Mouse (Mus musculus): ENCODE data around the gene Inip. TPM values are rescaled to one million over a fixed set of nuclear protein-coding genes. Genes with fewer than 3 reads are reported as not detected.

The Inip gene
- total and polyA plus RNA-seq, 2 experiments from 2014 or later = 34.1 to 43.2 TPM

DNA sequence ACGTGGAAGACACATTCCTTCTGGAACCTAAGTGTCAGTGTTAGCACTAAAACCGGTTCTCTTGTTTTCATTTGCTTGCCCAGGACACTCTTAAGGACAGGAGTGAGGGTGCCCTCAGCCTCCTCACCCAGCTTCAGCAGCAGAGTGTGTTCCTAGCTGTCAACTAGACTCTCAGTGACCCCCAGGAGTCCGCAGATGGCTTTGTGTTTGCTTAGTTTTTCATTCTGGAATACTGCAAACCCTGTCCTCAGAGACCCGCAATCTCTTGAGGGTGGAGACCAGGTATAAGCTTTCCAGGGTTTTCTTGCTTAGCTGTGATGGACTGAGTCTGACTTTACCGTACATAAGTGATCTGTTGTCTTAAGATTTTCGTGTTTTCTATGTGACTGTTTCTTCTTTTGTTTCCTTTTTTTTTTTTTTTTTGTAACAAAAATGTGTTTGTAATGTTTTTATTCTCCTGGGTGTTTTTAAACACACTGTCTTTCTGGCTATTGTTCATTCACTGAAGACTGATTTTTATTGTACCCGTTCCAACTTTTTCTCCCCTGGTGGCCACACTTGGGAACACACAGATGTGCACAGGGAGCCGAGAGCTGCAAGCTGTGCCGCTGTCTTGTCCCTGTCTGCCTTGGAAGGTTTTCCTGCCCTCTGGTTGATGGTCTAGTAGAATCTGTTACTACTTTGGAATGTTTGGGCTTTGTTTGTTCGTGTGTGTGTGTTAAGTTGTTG is 40.6 kb downstream of the Inip start:
- Histone ChIP-seq H3K4me1 (ENCODE audit: insufficient read depth) (peaks cover 7% of the 10 kb centered on the region; the same call in 1 of the 2 replicates), H3K36me3 (ENCODE audit: insufficient read depth) (no peaks in the 10 kb centered on the region), H3K4me2 (ENCODE audit: low read depth) (no peak overlapping the region), H3K9me3 (ENCODE audit: low read length) (no peaks in the 10 kb centered on the region), H3K27ac (ENCODE audit: low read depth, low read length) (no peak overlapping the region), H3K4me3 (ENCODE audit: low read depth, low read length) (no peak overlapping the region), H3K27me3 (ENCODE audit: insufficient read depth, low read length) (no peaks in the 10 kb centered on the region), H3K9ac (no peak overlapping the region)
- TF ChIP-seq CTCF (IDR thresholded peaks at IDR 0.05; ENCODE audit: low read depth) = peak; percentile 68
- DNase-seq = peak; percentile 56
- WGBS = 52% methylated on average over 10 of the region's 10 CpGs
- ATAC-seq = no peak

DNA sequence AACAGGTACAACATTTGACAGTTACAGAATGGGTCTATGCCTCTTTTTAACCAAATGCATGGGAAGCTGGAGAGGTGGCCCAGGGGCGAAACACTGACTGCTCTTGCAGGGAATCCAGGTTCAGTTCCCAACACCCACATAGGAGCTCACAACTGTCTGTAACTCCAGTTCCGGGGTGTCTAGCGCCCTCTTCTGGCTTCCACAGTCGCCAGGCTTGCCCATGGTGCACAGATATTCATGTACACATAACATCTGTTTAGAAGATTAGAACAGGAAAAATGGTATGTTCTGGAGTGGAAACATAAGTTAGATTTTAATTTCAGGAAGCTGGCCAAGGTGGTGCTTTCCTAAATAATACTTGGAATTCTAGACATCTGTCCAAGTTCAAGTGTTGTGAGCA is 41.4 kb downstream of the Inip start:
- H3K36me3 ChIP-seq (ENCODE audit: insufficient read depth) = no peaks in the 10 kb centered on the region
- DNase-seq = no peak
- no peak for ATAC-seq
- no peak overlapping the region for H3K27ac ChIP-seq (ENCODE audit: low read depth, low read length)
- H3K27me3 ChIP-seq (ENCODE audit: insufficient read depth, low read length) = no peaks in the 10 kb centered on the region
- no peak overlapping the region for H3K9ac ChIP-seq
- WGBS = 74% methylated on average over 4 of the region's 4 CpGs
- H3K4me1 ChIP-seq (ENCODE audit: insufficient read depth) = peaks cover 7% of the 10 kb centered on the region; the same call in 1 of the 2 replicates
- H3K4me3 ChIP-seq (ENCODE audit: low read depth, low read length) = no peak overlapping the region
- H3K4me2 ChIP-seq (ENCODE audit: low read depth) = no peak overlapping the region
- no peaks in the 10 kb centered on the region for H3K9me3 ChIP-seq (ENCODE audit: low read length)
- TF ChIP-seq CTCF (IDR thresholded peaks at IDR 0.05; ENCODE audit: low read depth) = no peak

DNA sequence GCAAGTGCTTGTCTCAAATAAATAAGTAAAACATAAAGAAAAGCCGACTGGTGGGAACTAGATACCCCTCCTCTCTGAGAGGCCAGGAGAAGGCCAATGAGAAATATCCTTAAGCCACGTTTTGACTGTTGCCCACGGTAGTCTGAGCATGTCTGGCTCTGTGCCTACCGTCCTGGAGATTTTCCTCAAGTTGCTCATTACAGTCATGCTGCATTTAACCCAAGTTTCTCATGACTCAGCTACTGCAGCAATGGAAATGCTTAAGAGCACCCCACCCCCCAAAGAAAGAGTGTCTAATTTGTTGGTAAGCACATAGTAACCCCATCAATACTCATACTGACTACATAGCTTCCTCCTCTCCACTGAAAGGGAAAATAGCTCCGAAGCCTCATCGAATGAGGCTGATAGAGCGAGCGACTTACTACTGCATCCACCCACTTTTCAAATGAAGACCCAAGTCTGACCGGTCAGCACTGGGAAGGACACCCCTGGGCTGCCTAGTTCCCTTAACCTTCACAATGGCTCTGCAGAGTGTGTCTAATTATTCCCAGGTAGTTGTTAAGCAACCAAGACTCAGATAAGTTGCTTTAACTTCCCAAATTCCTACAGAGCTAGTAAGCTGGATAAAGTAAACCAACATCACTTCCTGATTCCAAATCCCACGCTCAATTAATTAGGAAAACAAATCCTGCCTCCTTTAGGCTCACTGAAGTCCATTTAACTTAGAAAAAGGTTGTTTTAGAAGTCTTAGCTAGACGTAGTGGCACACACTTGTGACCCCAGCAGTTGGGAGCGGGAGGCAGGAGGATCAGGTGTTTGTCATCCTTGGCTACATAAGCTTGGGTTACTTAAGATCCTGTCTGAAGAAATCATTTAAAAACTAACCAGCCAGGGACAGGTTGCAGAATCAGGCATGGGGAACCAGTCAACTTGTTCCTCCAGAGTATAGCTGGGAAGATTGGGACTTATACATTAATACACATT is 43.6 kb downstream of the Inip start:
- 74% methylated on average over 12 of the region's 12 CpGs for WGBS
- H3K9ac ChIP-seq = no peak overlapping the region
- ATAC-seq (no peak), DNase-seq (no peak)
- H3K9me3 ChIP-seq (ENCODE audit: low read length) = no peaks in the 10 kb centered on the region
- peaks cover 7% of the 10 kb centered on the region; the same call in 1 of the 2 replicates for H3K4me1 ChIP-seq (ENCODE audit: insufficient read depth)
- no peak for TF ChIP-seq CTCF (IDR thresholded peaks at IDR 0.05; ENCODE audit: low read depth)
- H3K4me2 ChIP-seq (ENCODE audit: low read depth) = no peak overlapping the region
- no peaks in the 10 kb centered on the region for H3K27me3 ChIP-seq (ENCODE audit: insufficient read depth, low read length)
- H3K36me3 ChIP-seq (ENCODE audit: insufficient read depth) = peaks cover 3% of the 10 kb centered on the region; the same call in 1 of the 2 replicates
- H3K4me3 ChIP-seq (ENCODE audit: low read depth, low read length) = no peak overlapping the region
- H3K27ac ChIP-seq (ENCODE audit: low read depth, low read length) = no peak overlapping the region

DNA sequence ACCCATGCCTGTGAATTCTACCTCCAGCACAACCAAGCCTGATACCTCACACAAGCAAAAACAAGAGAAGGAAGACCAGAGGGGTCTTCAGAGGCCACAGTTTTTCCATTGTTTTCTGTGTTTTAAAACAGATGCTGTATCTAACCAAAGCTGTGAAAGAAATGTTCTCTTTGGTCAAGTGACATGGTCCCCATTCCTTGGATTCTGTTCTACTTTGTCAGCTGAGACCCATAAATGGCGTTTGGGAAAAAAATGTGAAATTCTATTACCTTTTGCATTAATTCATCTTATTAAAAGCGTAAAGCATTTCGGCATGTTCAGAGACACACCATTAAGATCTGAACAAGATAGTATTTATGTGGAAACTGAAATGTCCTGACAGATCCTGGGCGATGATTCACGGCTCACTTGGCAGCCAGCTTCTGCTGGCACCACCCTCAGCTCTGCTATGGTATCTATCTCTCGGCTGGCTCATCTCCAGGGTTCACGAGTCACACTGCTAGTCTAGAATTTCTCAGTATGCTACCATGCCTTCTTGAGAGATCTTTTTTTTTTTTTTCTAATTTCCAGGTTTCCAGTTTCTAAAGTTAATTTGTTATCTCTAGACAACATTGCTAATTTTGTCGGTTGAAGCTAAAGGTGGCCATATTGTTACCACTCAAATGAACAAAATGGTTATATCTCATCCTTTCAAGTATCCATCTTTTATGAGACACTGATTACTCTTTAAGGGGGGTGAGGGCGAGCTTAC is 44.9 kb downstream of the Inip start:
- WGBS = 48% methylated on average over 9 of the region's 9 CpGs
- peak; percentile 90 for ATAC-seq
- TF ChIP-seq CTCF (IDR thresholded peaks at IDR 0.05; ENCODE audit: low read depth) = no peak

DNA sequence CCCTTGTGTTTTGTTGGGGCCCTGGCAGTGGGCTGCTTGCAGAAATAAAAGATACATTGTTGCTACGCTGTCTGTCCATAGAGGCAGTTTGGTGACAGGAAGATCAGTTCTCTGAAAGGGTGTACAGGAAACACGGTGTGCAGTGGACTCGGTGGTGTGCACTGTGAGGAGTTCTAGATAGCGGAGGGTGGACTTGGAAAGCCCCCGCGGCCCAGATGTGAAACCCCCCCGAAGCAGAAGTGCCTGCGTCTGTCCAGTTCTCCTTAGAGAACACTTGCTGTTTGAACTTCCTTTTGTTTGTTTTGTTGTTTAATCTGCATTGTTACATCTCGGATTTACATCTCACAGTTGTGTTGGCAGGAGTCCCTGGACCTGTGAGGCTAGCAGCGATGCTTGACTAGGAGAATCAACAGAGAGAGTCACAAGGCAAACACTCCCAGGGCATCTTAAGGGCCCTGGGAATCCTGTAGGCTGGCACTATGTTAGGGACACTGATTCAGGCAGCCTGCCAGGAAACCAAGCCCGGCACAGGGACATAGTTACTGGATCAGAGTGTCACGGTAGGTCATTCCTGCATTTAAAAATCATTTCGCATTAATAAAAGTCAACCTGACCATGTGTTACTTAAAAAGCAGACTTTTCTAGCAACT is 47.8 kb downstream of the Inip start:
- Histone ChIP-seq H3K27ac (ENCODE audit: low read depth, low read length) (no peak overlapping the region), H3K4me3 (ENCODE audit: low read depth, low read length) (no peak overlapping the region), H3K4me2 (ENCODE audit: low read depth) (no peak overlapping the region), H3K9ac (no peak overlapping the region), H3K4me1 (ENCODE audit: insufficient read depth) (peaks cover 7% of the 10 kb centered on the region; the same call in 1 of the 2 replicates), H3K27me3 (ENCODE audit: insufficient read depth, low read length) (no peaks in the 10 kb centered on the region), H3K9me3 (ENCODE audit: low read length) (no peaks in the 10 kb centered on the region), H3K36me3 (ENCODE audit: insufficient read depth) (peaks cover 3% of the 10 kb centered on the region; the same call in 1 of the 2 replicates)
- DNase-seq (no peak), ATAC-seq (no peak)
- TF ChIP-seq CTCF (IDR thresholded peaks at IDR 0.05; ENCODE audit: low read depth) = no peak
- 63% methylated on average over 13 of the region's 13 CpGs for WGBS

More for the DNA sequence above, 44.9 kb downstream of the Inip start:
- Histone ChIP-seq H3K4me2 (ENCODE audit: low read depth) (no peak overlapping the region), H3K27ac (ENCODE audit: low read depth, low read length) (no peak overlapping the region), H3K9ac (no peak overlapping the region), H3K4me3 (ENCODE audit: low read depth, low read length) (no peak overlapping the region), H3K9me3 (ENCODE audit: low read length) (no peaks in the 10 kb centered on the region), H3K4me1 (ENCODE audit: insufficient read depth) (peaks cover 7% of the 10 kb centered on the region; the same call in 1 of the 2 replicates), H3K27me3 (ENCODE audit: insufficient read depth, low read length) (no peaks in the 10 kb centered on the region), H3K36me3 (ENCODE audit: insufficient read depth) (peaks cover 3% of the 10 kb centered on the region; the same call in 1 of the 2 replicates)
- peak; percentile 81 for DNase-seq

DNA sequence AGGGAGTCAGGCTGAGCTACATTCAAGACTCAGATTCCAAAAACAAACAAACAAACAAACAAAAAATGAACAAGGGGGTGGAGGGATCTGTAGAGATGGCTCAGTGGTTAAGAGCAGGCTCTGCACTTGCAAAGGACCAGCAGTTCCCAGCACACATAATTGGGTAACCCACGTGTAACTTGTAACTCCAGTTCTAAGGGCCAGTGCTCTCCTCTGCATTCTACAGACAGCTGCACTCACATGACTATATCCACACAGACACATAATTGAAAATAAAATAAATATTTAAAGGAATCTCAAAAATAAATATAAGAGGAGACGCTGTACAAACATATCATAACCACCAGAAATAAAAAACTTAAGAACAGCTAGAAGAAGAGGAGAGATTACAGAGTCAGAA is 61.5 kb downstream of the Inip start:
- H3K4me1 ChIP-seq (ENCODE audit: insufficient read depth) = no peaks in the 10 kb centered on the region
- H3K9ac ChIP-seq = no peak overlapping the region
- H3K4me2 ChIP-seq (ENCODE audit: low read depth) = no peak overlapping the region
- H3K4me3 ChIP-seq (ENCODE audit: low read depth, low read length) = no peak overlapping the region
- H3K9me3 ChIP-seq (ENCODE audit: low read length) = no peaks in the 10 kb centered on the region
- DNase-seq (no peak), ATAC-seq (no peak)
- H3K27ac ChIP-seq (ENCODE audit: low read depth, low read length) = no peak overlapping the region
- H3K36me3 ChIP-seq (ENCODE audit: insufficient read depth) = no peaks in the 10 kb centered on the region; the same call in 1 of the 2 replicates
- no peaks in the 10 kb centered on the region for H3K27me3 ChIP-seq (ENCODE audit: insufficient read depth, low read length)
- WGBS = 84% methylated on average over 2 of the region's 2 CpGs
- no peak for TF ChIP-seq CTCF (IDR thresholded peaks at IDR 0.05; ENCODE audit: low read depth)

All from forebrain, postnatal 0 days (tissue).